Mouse (Mus musculus): ENCODE measurements at regions not wholly inside any gene's neighbourhood (a gene's known extent, or its start where the extent isn't known, plus 50 kb on each side); places are given as distances from the start of the nearest gene placed in this dataset.

DNA sequence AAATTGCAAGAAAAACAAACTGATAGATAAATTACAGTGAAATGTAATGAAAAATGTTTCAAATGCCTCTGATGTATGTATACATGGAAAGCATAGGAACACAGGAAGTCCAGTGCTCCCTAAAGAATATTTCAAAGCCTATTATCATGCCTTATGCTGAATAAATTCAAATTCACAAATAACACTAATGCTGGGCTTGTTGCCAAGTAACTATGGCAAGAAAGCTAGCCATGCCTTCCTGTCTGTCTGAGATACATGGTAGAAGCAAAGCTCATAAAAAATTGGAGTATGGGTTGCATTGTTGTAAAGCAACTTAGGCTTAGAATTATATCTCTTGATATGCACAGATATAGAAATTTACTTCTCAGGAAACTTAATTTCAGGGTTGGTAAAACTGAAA lies 315.8 kb upstream of the Klf6 start:
- Histone ChIP-seq H3K9ac (ENCODE audit: low read depth, low read length, severe bottlenecking) (no peak overlapping the region), H3K9me3 (ENCODE audit: control insufficient read depth, low read length) (no peaks in the 10 kb centered on the region), H3K36me3 (ENCODE audit: control insufficient read depth, insufficient read depth, low read length) (no peaks in the 10 kb centered on the region), H3K4me2 (replicated peaks; ENCODE audit: low read depth, low read length, severe bottlenecking) (no peak overlapping the region), H3K4me1 (ENCODE audit: control insufficient read depth, insufficient read depth, low read length) (no peaks in the 10 kb centered on the region), H3K27ac (replicated peaks; ENCODE audit: low read depth, low read length) (no peak overlapping the region), H3K4me3 (replicated peaks; ENCODE audit: low read length) (no peak overlapping the region), H3K27me3 (ENCODE audit: control insufficient read depth, insufficient read depth, low read length) (no peaks in the 10 kb centered on the region)
- TF ChIP-seq POLR2A (IDR thresholded peaks at IDR 0.05; ENCODE audit: borderline replicate concordance, extremely low read depth, insufficient read depth, insufficient read length): no peak
- ATAC-seq (ENCODE audit: low FRiP score, low read depth): no peak
- DNase-seq (ENCODE audit: low spot score): no peak

DNA sequence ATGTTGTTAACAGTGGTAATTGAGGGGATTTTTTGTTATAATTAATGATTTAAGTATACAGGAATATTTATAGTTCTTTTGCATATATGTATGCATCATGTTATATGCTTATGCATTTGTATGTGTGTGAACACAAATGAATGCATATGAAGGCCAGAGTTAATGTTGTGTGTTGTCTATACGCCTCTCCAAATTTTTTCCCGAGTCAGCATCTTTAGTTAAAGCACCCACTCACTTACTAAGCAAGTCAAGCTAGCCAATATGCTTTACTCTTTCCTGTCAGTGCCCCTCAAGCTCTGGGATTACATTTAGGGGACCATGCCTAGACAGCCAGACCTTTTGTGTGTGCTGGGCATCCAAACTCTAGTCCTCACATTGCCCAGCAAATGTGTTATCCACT lies 315.3 kb upstream of the Klf6 start:
- no peak for DNase-seq (ENCODE audit: low spot score)
- H3K27ac ChIP-seq (replicated peaks; ENCODE audit: low read depth, low read length): no peak overlapping the region
- no peaks in the 10 kb centered on the region for H3K9me3 ChIP-seq (ENCODE audit: control insufficient read depth, low read length)
- no peaks in the 10 kb centered on the region for H3K36me3 ChIP-seq (ENCODE audit: control insufficient read depth, insufficient read depth, low read length)
- H3K4me1 ChIP-seq (ENCODE audit: control insufficient read depth, insufficient read depth, low read length): no peaks in the 10 kb centered on the region
- 90% methylated on average over 2 of the region's 2 CpGs for WGBS
- H3K4me3 ChIP-seq (replicated peaks; ENCODE audit: low read length): no peak overlapping the region
- no peak for ATAC-seq (ENCODE audit: low FRiP score, low read depth)
- no peaks in the 10 kb centered on the region for H3K27me3 ChIP-seq (ENCODE audit: control insufficient read depth, insufficient read depth, low read length)
- TF ChIP-seq POLR2A (IDR thresholded peaks at IDR 0.05; ENCODE audit: borderline replicate concordance, extremely low read depth, insufficient read depth, insufficient read length): no peak
- H3K9ac ChIP-seq (ENCODE audit: low read depth, low read length, severe bottlenecking): no peak overlapping the region
- H3K4me2 ChIP-seq (replicated peaks; ENCODE audit: low read depth, low read length, severe bottlenecking): no peak overlapping the region

GRCm38 (mm10) chr13:5546937-5547336 lies 314.3 kb upstream of the Klf6 start:
- Histone ChIP-seq H3K27me3 (ENCODE audit: control insufficient read depth, insufficient read depth, low read length) (no peaks in the 10 kb centered on the region), H3K36me3 (ENCODE audit: control insufficient read depth, insufficient read depth, low read length) (no peaks in the 10 kb centered on the region), H3K4me2 (replicated peaks; ENCODE audit: low read depth, low read length, severe bottlenecking) (no peak overlapping the region), H3K4me1 (ENCODE audit: control insufficient read depth, insufficient read depth, low read length) (no peaks in the 10 kb centered on the region), H3K27ac (replicated peaks; ENCODE audit: low read depth, low read length) (no peak overlapping the region), H3K9me3 (ENCODE audit: control insufficient read depth, low read length) (no peaks in the 10 kb centered on the region), H3K4me3 (replicated peaks; ENCODE audit: low read length) (no peak overlapping the region), H3K9ac (ENCODE audit: low read depth, low read length, severe bottlenecking) (no peak overlapping the region)
- 59% methylated on average over 1 of the region's 1 CpGs for WGBS
- ATAC-seq (ENCODE audit: low FRiP score, low read depth) (no peak), DNase-seq (ENCODE audit: low spot score) (no peak)
- TF ChIP-seq POLR2A (IDR thresholded peaks at IDR 0.05; ENCODE audit: borderline replicate concordance, extremely low read depth, insufficient read depth, insufficient read length): no peak

GRCm38 (mm10) chr13:5548768-5549167 lies 312.5 kb upstream of the Klf6 start:
- DNase-seq (ENCODE audit: low spot score): no peak
- Histone ChIP-seq H3K4me2 (replicated peaks; ENCODE audit: low read depth, low read length, severe bottlenecking) (no peak overlapping the region), H3K4me1 (ENCODE audit: control insufficient read depth, insufficient read depth, low read length) (no peaks in the 10 kb centered on the region), H3K27ac (replicated peaks; ENCODE audit: low read depth, low read length) (no peak overlapping the region), H3K9ac (ENCODE audit: low read depth, low read length, severe bottlenecking) (no peak overlapping the region), H3K27me3 (ENCODE audit: control insufficient read depth, insufficient read depth, low read length) (no peaks in the 10 kb centered on the region), H3K36me3 (ENCODE audit: control insufficient read depth, insufficient read depth, low read length) (no peaks in the 10 kb centered on the region), H3K4me3 (replicated peaks; ENCODE audit: low read length) (no peak overlapping the region), H3K9me3 (ENCODE audit: control insufficient read depth, low read length) (no peaks in the 10 kb centered on the region)
- no peak for ATAC-seq (ENCODE audit: low FRiP score, low read depth)
- WGBS: 85% methylated on average over 1 of the region's 1 CpGs
- TF ChIP-seq POLR2A (IDR thresholded peaks at IDR 0.05; ENCODE audit: borderline replicate concordance, extremely low read depth, insufficient read depth, insufficient read length): no peak

DNA sequence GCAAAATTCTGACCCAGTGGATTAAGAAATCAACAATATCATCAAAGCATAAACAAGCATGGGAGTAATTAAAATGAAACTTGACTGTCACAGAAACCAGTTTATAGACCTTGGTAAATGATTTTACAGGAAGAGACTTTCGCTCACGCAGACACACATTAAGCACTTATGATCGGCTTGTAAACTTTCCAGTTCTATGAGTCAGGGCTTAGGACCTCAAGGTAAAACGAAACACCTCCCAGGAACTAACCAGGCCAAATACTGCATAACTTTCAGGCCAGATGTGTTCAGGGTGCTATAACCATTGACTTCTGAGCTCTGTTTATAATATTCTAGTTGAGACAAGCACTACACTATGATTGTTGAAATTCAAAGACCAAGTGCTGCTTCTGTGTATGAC lies 312.1 kb upstream of the Klf6 start:
- Histone ChIP-seq H3K9me3 (ENCODE audit: control insufficient read depth, low read length) (no peaks in the 10 kb centered on the region), H3K4me1 (ENCODE audit: control insufficient read depth, insufficient read depth, low read length) (no peaks in the 10 kb centered on the region), H3K9ac (ENCODE audit: low read depth, low read length, severe bottlenecking) (no peak overlapping the region), H3K4me3 (replicated peaks; ENCODE audit: low read length) (no peak overlapping the region), H3K36me3 (ENCODE audit: control insufficient read depth, insufficient read depth, low read length) (no peaks in the 10 kb centered on the region), H3K27me3 (ENCODE audit: control insufficient read depth, insufficient read depth, low read length) (no peaks in the 10 kb centered on the region), H3K4me2 (replicated peaks; ENCODE audit: low read depth, low read length, severe bottlenecking) (no peak overlapping the region), H3K27ac (replicated peaks; ENCODE audit: low read depth, low read length) (no peak overlapping the region)
- no peak for TF ChIP-seq POLR2A (IDR thresholded peaks at IDR 0.05; ENCODE audit: borderline replicate concordance, extremely low read depth, insufficient read depth, insufficient read length)
- DNase-seq (ENCODE audit: low spot score) (peak; percentile 10), ATAC-seq (ENCODE audit: low FRiP score, low read depth) (no peak)
- 35% methylated on average over 4 of the region's 4 CpGs for WGBS

GRCm38 (mm10) chr13:5549747-5550146 lies 311.5 kb upstream of the Klf6 start:
- H3K36me3 ChIP-seq (ENCODE audit: control insufficient read depth, insufficient read depth, low read length): no peaks in the 10 kb centered on the region
- H3K27me3 ChIP-seq (ENCODE audit: control insufficient read depth, insufficient read depth, low read length): no peaks in the 10 kb centered on the region
- no peak for ATAC-seq (ENCODE audit: low FRiP score, low read depth)
- H3K9me3 ChIP-seq (ENCODE audit: control insufficient read depth, low read length): no peaks in the 10 kb centered on the region
- no peak overlapping the region for H3K9ac ChIP-seq (ENCODE audit: low read depth, low read length, severe bottlenecking)
- H3K4me2 ChIP-seq (replicated peaks; ENCODE audit: low read depth, low read length, severe bottlenecking): no peak overlapping the region
- H3K4me1 ChIP-seq (ENCODE audit: control insufficient read depth, insufficient read depth, low read length): no peaks in the 10 kb centered on the region
- TF ChIP-seq POLR2A (IDR thresholded peaks at IDR 0.05; ENCODE audit: borderline replicate concordance, extremely low read depth, insufficient read depth, insufficient read length): no peak
- no peak for DNase-seq (ENCODE audit: low spot score)
- H3K27ac ChIP-seq (replicated peaks; ENCODE audit: low read depth, low read length): no peak overlapping the region
- no peak overlapping the region for H3K4me3 ChIP-seq (replicated peaks; ENCODE audit: low read length)
- 92% methylated on average over 7 of the region's 7 CpGs for WGBS

Measured in limb, embryonic 14.5 days (tissue).